Mouse (Mus musculus) adrenal gland, postnatal 14 days (tissue): ENCODE measurements at regions not wholly inside any gene's neighbourhood (a gene's known extent, or its start where the extent isn't known, plus 50 kb on each side); places are given as distances from the start of the nearest gene placed in this dataset.

Experiments used
- DNase-seq: peaks from one replicate; pipeline ENCODE4 v3.0.0; 2021; ENCODE audit warnings: mixed read lengths
- microRNA-seq, 2 experiments: library from miRNA; unstranded; fragments of <30 nt; microRNA quantifications; one replicate each; pipeline ENCODE4 v1.2.0; 2021

DNA sequence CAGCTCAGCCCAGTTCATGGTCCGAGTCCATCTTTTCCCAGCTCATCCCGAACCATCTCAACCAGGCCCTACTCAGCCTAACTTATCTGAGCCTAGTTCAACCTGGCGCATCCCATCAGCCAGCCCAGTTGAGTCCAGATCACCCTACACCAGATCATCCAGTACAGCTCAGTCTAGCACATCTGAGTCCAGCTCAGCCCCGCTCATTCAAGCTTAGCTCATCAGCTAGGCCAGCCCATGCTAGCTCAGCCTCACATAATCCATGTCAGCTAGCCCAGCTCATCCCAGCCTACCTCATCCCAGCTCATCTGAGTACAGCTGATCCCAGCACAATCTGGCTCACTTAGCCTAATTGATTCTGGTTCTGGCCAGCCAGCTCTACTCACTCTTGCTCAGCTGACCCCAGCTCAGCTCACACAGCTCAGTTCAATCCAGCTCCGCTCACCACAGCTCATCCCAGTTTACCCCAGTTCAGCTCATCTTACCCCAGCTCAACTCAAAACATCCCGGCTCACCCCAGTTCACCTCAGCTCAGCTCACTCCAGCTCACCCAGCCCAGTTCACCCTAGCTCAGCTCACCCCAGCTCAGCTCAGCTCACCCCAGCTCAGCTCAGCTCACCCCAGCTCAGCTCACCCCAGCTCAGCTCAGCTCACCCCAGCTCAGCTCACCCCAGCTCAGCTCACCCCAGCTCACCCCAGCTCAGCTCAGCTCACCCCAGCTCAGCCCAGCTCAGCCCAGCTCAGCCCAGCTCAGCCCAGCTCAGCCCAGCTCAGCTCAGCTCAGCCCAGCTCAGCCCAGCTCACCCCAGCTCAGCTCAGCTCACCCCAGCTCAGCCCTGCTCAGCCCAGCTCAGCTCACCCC is 65.3 kb upstream of the Adam6b start:
- peak; percentile 23 for DNase-seq

DNA sequence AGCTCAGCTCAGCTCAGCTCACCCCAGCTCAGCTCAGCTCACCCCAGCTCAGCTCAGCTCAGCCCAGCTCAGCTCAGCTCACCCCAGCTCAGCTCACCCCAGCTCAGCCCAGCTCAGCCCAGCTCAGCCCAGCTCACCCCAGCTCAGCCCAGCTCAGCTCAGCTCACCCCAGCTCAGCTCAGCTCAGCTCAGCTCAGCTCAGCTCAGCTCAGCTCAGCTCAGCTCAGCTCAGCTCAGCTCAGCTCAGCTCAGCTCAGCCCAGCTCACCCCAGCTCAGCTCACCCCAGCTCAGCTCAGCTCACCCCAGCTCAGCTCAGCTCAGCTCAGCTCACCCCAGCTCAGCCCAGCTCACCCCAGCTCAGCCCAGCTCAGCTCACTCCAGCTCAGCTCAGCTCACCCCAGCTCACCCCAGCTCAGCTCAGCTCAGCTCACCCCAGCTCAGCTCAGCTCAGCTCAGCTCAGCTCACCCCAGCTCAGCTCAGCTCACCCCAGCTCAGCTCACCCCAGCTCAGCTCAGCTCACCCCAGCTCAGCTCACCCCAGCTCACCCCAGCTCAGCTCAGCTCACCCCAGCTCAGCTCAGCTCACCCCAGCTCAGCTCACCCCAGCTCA is 64.6 kb upstream of the Adam6b start:
- peak; percentile 19 for DNase-seq

DNA sequence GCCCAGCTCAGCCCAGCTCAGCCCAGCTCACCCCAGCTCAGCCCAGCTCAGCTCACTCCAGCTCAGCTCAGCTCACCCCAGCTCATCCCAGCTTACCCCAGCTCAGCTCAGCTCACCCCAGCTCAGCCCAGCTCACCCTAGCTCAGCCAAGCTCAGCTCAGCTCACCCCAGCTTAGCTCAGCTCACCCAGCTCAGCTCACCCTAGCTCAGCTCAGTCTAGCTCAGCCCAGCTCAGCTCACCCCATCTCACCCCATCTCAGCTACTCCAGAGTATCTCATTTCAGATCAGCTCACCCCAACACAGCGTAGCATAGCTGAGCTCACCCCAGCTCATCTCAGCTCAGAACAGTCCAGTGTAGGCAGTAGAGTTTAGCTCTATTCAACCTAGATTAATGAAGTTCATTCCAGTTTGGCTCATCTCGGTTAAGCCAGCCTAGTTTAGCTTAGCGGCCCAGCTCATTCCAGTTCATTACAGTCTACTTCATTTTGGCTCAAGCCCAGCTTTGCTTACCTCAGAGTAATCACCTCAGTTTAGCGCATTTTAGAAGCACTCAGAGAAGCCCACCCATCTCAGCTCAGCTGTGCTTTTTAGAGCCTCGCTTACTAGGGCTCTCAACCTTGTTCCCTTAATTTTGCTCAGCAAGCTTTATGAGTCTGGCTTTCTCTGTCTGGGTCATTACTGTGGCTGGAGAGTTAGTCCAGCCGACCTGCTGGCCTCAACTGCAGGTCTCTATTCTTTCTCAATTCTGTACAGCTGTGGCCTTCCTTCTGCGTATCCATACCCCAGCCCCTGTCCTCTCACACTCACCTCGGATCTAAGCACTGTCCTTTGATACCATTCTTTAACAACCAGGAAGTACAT is 63.9 kb upstream of the Adam6b start:
- no peak for DNase-seq

DNA sequence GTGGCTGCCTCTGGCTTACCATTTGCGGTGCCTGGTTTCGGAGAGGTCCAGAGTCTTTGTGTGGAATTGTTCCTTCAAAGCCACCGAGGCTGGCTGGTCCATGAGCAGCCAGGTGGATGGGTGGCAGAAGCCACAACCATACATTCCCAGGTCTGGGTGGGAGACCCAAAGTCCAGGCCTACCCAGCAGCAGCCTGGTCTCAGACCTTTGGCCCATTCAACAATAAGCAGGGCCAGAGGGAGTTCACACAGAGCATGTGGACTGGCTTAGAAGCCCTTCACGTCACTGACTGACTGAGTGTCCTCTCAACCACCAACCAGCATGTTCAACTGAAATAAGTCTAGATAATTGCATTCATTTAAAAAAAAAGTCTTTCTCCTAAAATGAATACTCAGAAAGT is 62.7 kb upstream of the Adam6b start:
- DNase-seq, result no peak

DNA sequence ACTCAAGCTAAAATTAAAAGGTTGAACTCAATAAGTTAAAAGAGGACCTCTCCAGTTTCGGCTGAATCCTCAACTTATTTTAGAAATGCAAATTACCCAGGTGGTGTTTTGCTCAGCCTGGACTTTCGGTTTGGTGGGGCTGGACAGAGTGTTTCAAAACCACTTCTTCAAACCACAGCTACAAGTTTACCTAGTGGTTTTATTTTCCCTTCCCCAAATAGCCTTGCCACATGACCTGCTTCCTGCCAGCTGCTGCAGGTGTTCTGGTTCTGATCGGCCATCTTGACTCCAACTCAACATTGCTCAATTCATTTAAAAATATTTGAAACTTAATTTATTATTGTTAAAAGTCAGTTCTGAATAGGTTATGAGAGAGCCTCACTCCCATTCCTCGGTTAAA is 62.0 kb upstream of the Adam6b start:
- DNase-seq, result no peak

DNA sequence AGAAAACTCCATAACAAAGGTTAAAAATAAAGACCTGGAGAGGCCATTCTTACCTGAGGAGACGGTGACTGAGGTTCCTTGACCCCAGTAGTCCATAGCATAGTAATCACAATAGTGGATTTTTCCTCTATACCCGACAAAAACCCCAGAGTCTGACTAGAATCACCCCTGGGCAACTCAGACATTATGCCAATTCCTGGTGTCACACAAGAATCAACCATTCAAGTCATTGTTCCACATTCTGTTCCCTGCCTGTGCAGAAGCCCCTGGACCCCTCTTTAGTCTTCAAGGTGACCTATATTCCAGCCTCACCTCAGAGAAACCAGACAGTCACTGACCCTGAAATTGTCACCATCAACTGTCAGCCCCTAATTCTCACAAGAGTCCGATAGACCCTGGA is 60.9 kb upstream of the Adam6b start:
- no peak for DNase-seq

DNA sequence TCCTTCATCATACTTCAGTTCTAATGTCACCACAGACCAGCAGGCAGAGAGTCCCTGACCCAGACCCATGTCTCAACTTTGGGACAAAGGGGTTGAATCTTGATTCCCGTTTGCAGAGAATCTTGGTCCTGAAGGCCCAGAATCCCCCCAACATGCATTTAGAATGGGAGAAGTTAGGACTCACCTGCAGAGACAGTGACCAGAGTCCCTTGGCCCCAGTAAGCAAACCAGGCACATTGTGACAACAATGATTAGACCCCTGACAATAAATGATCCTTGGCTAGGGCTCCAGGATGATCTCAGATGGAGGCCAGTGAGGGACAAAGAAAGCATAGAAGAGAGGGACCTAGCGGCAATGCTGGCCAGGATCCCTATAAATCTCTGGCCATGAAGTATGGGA is 60.4 kb upstream of the Adam6b start:
- no peak for DNase-seq

DNA sequence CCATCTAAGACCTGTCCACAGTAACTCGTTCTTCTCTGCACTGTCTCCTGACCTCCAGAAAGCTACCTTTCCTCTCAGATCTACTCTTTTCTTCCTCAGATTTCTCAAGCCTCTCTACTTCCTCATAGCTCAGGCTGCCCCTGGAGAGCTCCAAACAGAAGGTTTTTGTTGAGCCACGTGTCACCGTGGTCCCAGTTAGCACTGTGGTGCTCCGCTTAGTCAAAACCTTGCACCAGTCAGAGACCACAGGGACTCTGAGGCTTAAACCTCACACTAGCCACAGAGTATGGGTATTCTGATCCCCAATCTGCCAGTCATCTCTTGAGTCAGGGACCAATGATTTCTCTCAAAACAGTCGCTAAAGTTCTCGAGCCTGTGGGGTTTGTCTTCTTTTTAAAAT is 59.0 kb upstream of the Adam6b start:
- DNase-seq, result no peak

Small RNA genes in the stretch of these regions (microRNA-seq; reads per million reads assigned to microRNA genes)
- gene Gm22175 (0 reads per million in 2 experiments), gene Gm24022 (0 reads per million in 2 experiments), gene Gm25747 (0 reads per million in 2 experiments)
